Mouse (Mus musculus): ENCODE data around the gene Maml1.

Maml1 gene

DNA sequence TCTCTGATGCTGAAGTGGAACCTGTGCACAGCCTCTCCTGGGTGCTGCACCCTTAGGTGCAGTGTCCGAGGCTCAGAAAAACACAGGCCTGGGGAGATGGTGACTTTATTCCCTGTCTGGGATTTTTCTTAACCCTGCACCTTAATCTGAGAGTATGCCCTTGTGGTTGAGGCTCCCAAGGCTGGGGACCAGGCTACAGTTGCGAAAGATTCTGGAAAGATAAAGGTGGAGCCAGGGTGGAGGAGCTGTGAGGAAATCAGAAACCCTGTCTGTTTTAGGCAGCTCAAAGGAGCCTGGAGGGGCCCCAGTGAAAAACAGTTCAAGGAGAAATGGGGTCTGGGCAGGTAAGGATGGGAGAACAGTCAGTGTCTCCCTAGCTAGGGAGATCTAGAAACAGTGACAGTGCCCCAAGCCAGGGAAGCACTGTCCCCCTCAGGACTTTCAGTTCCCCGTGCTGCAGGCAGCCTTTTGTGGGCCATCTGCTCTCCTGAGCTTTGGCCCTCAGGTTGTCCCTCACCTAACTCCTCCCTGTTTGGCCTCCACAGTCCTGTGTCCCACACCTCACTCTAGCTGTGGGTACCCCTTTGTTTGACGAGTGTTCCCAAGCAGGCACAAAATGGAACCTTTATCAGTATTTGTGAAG, 75.3 kb downstream of the Maml1 start:
- DNase-seq: no peak

DNA sequence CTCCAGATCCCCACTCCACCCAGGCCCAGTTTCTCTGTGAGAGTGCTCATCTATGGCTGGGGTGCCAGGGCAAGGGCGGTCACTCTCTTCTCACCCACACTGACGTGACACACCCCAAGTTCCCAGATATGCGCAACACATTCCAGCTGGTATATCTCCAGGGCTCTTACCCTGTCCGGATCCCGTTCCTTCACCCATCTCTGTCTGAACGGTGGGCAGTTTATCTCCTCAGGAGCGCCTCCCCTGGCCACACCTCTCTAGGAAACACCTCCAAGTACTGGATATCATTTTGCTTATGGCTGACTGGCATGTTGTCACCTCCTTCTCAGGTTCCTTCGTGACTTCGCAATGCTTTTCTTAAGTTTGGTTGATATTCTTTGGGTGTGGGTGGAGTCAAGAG, 76.5 kb downstream of the Maml1 start:
- no peak for DNase-seq

DNA sequence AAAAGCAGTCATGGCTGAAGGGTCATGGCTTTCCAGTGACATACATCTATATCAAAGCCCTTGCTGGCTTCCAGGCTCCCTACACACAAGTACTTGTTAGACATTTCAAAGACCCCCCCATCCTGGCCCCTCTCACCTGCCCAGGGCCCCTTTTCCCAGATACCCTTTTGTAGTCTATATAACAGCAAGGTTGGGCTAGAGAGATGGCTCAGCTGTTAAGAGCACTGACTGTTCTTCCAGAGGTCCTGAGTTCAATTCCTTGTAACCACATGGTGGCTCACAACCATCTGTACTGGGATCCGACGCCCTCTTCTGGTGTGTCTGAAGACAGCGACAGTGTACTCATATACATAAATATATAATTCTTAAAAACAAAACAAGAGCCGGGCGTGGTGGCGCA, 77.5 kb downstream of the Maml1 start:
- DNase-seq: no peak

DNA sequence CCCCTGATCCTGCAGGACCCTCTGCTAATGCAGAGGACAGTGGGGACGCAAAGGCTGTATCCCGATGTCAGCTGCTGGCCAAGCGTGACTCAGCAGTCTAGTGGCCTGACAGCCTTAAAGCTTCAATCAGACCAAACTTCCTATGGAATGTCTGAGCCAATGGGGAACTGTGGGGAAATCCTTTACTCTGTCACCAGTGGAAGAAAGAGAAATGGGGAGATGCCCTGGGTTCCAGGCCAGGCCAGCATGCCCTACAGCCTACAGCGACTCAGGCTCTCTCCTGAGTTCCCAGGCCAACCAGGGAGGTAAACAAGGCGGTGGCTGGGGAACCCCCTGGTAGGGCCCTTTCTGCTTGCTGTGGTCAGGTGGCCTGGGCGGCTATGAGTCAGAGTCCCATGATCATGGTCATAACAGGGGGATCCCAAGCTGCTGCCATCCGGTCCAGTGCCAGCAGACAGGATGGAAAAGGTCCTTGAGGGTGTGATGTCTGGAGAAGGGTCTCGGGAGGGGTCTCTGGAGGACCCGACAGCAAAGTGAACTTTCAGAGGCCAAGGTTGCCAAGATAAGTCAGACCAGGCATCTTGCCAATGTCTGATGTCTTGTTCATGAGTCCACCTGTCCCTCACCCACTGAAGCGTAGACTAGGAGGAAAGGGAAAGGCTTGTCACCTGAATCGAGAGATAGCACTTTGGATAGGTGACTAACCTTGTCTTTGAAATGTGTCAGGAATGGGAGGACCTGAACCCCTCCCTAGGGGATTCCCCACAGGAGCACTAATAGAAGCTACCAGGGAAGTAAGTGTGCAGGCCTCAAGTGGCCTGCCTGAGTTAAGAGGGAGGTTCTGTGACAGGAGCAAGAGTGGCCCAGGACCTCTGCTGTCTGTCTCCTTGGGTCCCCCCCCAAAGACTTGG, 79.0 kb downstream of the Maml1 start:
- DNase-seq: no peak

DNA sequence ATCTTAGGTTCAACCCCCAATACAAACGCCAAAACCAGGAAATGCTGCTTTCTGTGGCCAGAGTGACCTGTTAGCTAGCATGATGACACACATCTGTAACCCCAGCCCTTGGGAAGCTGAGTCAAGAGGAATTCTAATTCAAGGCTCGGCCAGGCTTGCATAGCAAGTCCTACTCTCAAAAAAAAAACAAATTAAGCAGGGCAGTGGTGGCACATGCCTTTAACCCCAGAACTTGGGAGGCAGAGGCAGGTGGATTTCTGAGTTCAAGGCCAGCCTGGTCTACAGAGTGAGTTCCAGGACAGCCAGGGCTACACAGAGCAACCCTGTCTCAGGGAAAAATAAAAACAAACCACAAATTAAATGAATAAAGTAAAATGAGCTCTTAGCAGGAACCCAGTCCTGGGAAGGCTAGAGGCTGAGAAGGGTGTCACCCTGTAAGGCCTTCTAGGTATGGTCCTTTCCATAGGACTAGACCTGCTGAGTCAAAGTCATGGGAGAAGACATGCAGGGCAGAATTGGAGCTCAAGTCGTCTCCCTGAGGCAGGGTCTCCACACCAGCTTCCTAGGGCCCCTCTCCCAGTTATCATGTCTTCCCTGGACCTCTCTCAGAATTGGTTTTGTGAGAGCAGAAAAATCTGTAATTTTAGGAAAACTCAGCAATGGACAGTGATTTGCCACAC, 79.9 kb downstream of the Maml1 start:
- no peak for DNase-seq

DNA sequence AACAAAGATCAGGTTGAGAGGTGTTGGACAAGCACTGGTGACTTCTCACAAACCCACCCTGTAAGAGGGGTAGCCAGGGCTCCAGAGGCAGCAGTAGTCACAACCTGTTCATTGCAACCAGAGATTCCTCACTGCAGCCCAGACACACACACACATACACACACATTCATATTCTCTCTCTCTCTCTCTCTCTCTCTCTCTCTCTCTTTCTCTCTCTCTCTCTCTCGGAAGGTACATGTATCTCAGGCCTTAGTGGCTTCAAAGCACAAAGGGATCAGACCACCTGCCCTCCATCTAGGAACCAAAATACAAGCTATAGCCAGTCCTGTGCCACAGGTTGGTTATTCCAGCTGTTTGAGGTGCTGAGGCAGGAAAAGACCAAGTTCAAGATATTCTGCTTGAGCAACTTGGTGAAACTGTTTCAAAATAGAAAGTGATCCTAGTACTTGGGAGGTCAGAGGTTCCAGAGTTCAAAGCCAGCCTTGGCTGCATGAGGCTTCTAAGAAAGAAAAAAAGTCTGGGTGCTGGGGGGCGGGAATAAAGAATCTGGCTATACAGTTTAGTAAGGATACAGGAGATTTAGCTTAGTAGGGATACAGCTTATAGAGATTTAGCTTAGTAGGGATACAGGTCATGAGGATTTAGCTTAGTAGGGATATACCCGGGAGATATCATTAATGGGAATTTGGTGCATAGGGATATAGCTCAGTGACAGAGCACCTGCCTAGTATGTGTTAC, 80.6 kb downstream of the Maml1 start:
- DNase-seq: no peak

DNA sequence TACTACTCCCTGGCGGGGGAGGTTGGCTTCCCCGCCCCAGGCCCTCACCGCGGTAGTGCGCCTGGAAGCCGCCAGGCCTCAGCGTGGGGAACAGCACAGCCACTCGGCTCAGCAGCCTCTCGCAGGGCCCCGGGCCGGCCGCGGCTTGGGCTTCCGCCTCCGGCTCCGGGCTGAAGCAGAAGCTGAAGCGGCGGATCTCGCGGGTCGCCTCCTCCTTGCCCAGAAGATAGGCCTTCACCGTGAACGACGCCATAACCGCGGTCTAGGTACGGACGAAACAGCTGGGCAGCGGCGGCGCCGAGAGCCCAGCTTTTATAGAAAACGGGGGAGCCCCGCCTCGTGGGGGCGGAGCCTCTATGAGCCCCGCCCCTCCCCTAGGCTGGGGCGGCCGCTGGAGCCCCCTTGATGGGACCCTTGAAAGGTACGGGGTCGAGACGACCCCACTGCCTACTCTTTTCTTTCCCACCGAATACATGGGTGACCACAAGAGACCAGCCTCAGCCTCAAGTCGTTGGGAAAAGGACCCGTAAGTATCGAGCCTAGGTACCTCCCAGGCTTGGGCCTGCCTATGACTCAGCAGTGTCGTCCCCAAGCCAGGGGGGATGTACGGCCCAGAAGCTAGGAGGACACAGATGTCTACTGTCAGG, 81.5 kb downstream of the Maml1 start, which contains the start of the genes Sqstm1 and Mgat4b:
TSS of gene Sqstm1 (minus strand) at position 323 of the 647 bp plus-strand sequence.
TSS of gene Mgat4b (plus strand) at position 386 of the 647 bp plus-strand sequence.
- DNase-seq: peak; percentile 65 to 71

DNA sequence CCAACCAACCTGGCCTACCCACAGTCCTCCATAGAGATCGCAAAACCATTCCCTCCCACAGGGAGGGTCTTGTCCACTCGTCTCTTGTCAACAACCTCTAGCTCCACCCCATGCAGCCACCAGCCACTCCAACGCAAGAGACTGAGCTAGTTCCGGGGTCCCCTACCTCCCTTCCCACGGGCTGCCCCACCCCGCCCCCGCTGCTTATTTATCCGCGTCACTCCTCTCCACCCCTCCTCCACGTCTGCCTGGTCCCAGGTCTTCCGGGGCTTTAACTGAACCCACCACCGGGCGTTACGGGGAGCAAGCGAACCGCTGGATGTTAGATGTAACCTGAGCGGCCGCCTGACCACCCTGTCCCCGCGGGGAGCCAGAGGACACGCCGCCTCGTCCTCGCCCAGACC, 82.0 kb downstream of the Maml1 start:
- DNase-seq: peak; percentile 90 to 91

DNA sequence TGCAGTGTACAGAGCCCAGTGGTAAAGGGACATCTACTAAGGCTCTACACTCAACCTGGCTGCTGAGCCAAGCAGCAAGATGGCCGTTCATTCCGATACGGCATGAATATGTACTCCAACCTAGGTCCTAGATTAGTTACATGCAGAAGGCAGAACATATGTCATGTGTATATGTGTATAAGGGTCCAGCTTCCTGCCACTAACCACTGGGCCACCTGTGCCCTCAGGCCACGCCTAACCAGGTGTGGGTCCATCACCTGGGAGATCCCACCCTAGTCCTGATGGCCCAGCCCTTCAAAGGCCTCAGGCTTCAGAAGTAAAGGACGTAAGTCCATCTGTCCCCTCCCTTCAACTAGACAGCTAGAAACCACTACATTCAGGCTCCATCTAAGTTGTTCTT, 84.1 kb downstream of the Maml1 start:
- DNase-seq: no peak

DNA sequence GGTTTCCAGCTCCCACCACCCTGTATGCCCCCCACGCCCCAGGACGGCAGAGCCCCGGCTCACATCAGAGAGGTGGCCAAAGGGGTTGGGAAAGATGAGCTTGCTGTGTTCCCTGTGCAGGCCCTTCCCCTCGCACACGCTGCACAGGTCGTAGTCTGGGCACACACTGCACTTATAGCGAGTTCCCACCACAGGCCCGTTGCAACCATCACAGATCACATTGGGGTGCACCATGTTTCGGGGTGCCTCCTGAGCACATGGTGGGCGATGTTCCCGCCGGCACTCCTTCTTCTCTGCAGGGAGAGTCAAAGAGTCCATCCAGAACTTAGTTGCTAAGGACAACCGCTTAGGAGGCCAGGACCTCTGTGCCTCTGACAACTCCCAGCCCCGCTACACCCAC, 84.8 kb downstream of the Maml1 start:
- no peak for DNase-seq

DNA sequence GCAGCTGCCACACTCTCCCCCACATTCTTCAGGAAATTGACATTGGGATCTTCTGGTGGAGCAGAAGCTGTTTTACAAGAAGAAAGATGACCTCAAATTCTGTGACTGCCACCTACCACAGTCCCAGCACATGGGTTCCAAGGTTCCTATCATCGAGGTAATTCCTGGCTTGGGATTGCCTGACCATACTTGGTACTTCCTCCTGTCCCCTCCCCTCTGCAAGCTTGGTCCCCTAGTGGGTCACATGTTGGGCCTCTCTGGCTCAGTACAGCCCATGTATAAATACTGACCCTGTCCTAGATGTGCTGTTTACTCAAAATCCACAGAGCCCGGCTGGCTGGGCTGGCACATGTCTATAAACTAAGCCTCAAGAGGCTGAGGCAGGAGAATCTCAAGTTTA, 86.1 kb downstream of the Maml1 start:
- DNase-seq: no peak
